Mouse (Mus musculus) small intestine, adult 2 months (tissue): Measurements from ENCODE around the gene Adk. TPM values are rescaled to one million over a fixed set of nuclear protein-coding genes. Genes with fewer than 3 reads are reported as not detected.

Source experiments
- H3K27ac ChIP-seq: fragments of 200-500 bp; 2 replicates; pipeline ENCODE4 v1.5.1; 2012; ENCODE audit warnings: low read depth, low read length, control low read depth, inconsistent platforms; ENCODE audit not compliant: insufficient read depth
- H3K27me3 ChIP-seq: fragments of 200-500 bp; 2 replicates; pipeline ENCODE4 v1.6.1; 2012; ENCODE audit warnings: mild to moderate bottlenecking, moderate library complexity, low read length, inconsistent platforms; ENCODE audit not compliant: control insufficient read depth, insufficient read depth
- H3K36me3 ChIP-seq: fragments of 200-500 bp; 2 replicates; pipeline ENCODE4 v1.6.1; 2012; ENCODE audit warnings: mild to moderate bottlenecking, low read length, control low read depth, inconsistent platforms; ENCODE audit not compliant: control insufficient read depth, insufficient read depth
- H3K4me1 ChIP-seq: fragments of 200-500 bp; 2 replicates; pipeline ENCODE4 v1.6.1; 2012; ENCODE audit warnings: low read length, inconsistent platforms, mixed read lengths; ENCODE audit not compliant: control insufficient read depth, insufficient read depth, insufficient read length
- H3K4me3 ChIP-seq: fragments of 200-500 bp; 2 replicates; pipeline ENCODE4 v1.5.1; 2012; ENCODE audit warnings: low read depth, mild to moderate bottlenecking, control low read depth, inconsistent platforms, low read length, moderate library complexity
- CTCF ChIP-seq: fragments of 200-500 bp; IDR thresholded peaks from 2 replicates; pipeline ENCODE4 v1.5.1; 2012; ENCODE audit warnings: low read depth, mild to moderate bottlenecking, control low read depth, inconsistent platforms, low read length, moderate library complexity, mixed read lengths; ENCODE audit not compliant: insufficient replicate concordance, insufficient read length; ENCODE audit errors: extremely low read depth
- POLR2A ChIP-seq: fragments of 200-500 bp; IDR thresholded peaks from 2 replicates; pipeline ENCODE4 v1.6.1; 2012; ENCODE audit warnings: low read depth, mild to moderate bottlenecking, control low read depth, inconsistent platforms, low read length, moderate library complexity
- WGBS: fragments of 180-500 bp; shearing (Covaris S2); methylation state at CpG from one replicate; pipeline ENCODE4 v1.1.7; 2018; 5-methylcytosine and 5-hydroxymethylcytosine counted together
- polyA plus RNA-seq: library from polyadenylated mRNA; depleted of rRNA; stranded (reverse); fragments of >200 nt; gene quantifications from 2 replicates; pipeline ENCODE4 v1.2.3, GENCODE M21; 2012

The Adk gene
- polyA plus RNA-seq, 1 experiment = 37.6 TPM

GRCm38 (mm10) chr14:21076501-21077194, 24.3 kb downstream of the Adk start:
- H3K27ac ChIP-seq = peak overlapping the region; percentile 3; the same call in 1 of the 2 replicates
- no peaks in the 10 kb centered on the region for H3K27me3 ChIP-seq
- TF ChIP-seq POLR2A (no peak), CTCF (no peak)
- H3K36me3 ChIP-seq = no peaks in the 10 kb centered on the region
- H3K4me1 ChIP-seq = peaks cover 3% of the 10 kb centered on the region; the same call in 1 of the 2 replicates
- WGBS = 31% methylated on average over 7 of the region's 7 CpGs
- H3K4me3 ChIP-seq = peak overlapping the region; percentile 63

- Histone ChIP-seq H3K4me3 (no peak overlapping the region), H3K4me1 (peaks cover 3% of the 10 kb centered on the region; the same call in 1 of the 2 replicates), H3K36me3 (no peaks in the 10 kb centered on the region), H3K27ac (no peak overlapping the region), H3K27me3 (no peaks in the 10 kb centered on the region)
- no peak for TF ChIP-seq CTCF
- TF ChIP-seq POLR2A = no peak
- WGBS = 84% methylated on average over 4 of the region's 4 CpGs
Measured at GRCm38 (mm10) chr14:21077939-21078338, 25.6 kb downstream of the Adk start.

DNA sequence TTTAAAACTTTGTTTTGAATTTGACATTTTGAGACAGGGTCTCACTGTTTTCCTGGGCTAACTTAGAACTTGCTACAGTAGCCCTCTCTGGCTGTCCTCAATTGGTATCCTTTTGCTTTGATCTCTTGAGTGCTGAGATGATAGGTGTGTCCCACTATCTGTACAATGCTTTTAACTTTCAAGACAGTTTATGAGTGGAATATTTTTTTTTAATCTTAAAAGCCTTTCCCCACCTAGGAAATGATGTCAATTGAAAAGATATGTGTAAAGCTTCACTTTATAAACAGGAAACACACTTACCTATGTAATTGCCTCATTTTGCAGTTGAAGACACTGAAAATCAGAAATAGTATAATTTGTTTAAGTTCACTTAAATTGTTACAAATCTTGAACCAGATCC, 26.1 kb downstream of the Adk start:
- Histone ChIP-seq H3K27me3 (no peaks in the 10 kb centered on the region), H3K36me3 (no peaks in the 10 kb centered on the region), H3K4me3 (no peak overlapping the region), H3K4me1 (peaks cover 3% of the 10 kb centered on the region; the same call in 1 of the 2 replicates), H3K27ac (no peak overlapping the region)
- TF ChIP-seq CTCF = no peak
- no peak for TF ChIP-seq POLR2A

- Histone ChIP-seq H3K36me3 (no peaks in the 10 kb centered on the region), H3K27me3 (no peaks in the 10 kb centered on the region), H3K4me3 (no peak overlapping the region), H3K4me1 (peaks cover 10% of the 10 kb centered on the region), H3K27ac (no peak overlapping the region)
- 83% methylated on average over 1 of the region's 1 CpGs for WGBS
- TF ChIP-seq CTCF (no peak), POLR2A (no peak)
Measured at GRCm38 (mm10) chr14:21082823-21083222, 30.4 kb downstream of the Adk start.

DNA sequence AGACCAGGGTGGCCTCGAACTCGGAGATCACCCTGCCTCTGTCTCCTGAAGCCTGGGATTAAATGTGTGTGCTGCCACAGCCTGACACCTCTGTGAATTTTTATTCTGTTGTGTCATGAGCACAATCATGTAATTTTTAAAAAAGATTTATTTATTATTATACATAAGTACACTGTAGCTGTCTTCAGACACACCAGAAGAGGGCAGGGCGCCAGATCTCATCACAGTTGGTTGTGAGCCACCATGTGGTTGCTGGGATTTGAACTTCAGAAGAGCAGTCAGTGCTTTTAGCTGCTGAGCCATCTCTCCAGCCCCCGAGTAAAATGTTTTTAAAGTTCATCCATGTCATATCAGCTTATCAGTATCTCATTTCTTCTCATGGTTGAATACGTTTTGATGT, 33.3 kb downstream of the Adk start:
- Histone ChIP-seq H3K4me3 (no peak overlapping the region), H3K4me1 (peaks cover 19% of the 10 kb centered on the region), H3K36me3 (no peaks in the 10 kb centered on the region), H3K27me3 (no peaks in the 10 kb centered on the region), H3K27ac (no peak overlapping the region)
- WGBS = 68% methylated on average over 5 of the region's 5 CpGs
- TF ChIP-seq CTCF (no peak), POLR2A (no peak)

DNA sequence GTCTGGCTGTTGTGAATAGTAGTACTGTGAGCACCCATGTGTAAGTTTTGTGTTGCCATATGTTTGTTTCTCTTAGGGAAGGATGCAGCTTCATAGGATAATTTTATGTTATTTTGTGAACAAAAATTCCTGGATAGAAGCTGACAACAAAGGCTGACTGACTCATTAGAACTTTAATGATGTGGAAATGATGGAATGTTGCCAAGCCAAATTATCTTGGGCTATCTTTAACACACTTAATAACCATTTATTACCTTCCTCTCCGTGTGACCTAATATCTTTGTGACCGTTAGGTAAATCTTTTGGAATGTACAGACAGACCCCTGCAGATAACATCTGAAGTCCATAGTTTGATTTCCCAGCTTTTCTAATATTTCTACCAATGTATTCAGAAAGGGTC, 33.7 kb downstream of the Adk start:
- Histone ChIP-seq H3K27ac (no peak overlapping the region), H3K4me1 (peaks cover 19% of the 10 kb centered on the region)
- TF ChIP-seq POLR2A (no peak), CTCF (no peak)

DNA sequence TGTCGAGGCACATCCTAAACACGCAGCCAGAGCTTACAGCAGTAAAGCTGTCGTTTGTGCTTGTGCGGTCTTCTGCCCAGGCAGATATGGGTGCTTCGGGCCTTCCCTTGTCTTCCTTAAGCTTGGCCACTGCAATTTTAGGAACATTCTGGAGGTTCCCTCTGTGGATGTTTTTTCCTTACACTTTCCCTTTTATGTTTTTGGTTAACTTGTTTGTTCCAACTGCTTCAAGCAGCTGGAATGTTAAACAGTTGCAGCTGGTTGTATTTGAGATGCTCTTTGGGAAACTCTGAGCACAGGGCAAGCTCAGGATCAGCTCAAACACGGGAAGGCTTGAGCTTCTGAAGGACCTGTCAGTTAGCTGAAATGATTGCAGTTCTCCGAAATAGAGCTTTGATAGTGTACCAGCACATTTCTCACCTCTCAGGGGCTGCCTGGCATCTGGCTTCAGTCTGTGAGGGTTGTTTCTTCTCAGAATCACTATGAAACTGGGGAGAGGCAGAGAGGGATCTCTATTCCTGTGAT, 34.5 kb downstream of the Adk start:
- no peaks in the 10 kb centered on the region for H3K27me3 ChIP-seq
- H3K27ac ChIP-seq = peak overlapping the region; percentile 66
- whole genome bisulfite sequencing = 52% methylated on average over 7 of the region's 7 CpGs
- H3K36me3 ChIP-seq = no peaks in the 10 kb centered on the region
- TF ChIP-seq CTCF = no peak
- TF ChIP-seq POLR2A = no peak
- H3K4me1 ChIP-seq = peaks cover 22% of the 10 kb centered on the region
- H3K4me3 ChIP-seq = no peak overlapping the region

More for the DNA sequence above, 33.7 kb downstream of the Adk start:
- no peaks in the 10 kb centered on the region for H3K27me3 ChIP-seq
- H3K4me3 ChIP-seq = no peak overlapping the region
- WGBS = 15% methylated on average over 2 of the region's 2 CpGs
- H3K36me3 ChIP-seq = no peaks in the 10 kb centered on the region

GRCm38 (mm10) chr14:21087390-21088060, 35.2 kb downstream of the Adk start:
- 47% methylated on average over 4 of the region's 4 CpGs for WGBS
- no peaks in the 10 kb centered on the region for H3K27me3 ChIP-seq
- H3K36me3 ChIP-seq = 0 out of 2 replicates have a peak, but pooled peaks cover 2% of the 10 kb centered on the region
- no peak for TF ChIP-seq CTCF
- no peak for TF ChIP-seq POLR2A
- no peak overlapping the region for H3K4me3 ChIP-seq
- H3K4me1 ChIP-seq = peaks cover 22% of the 10 kb centered on the region
- H3K27ac ChIP-seq = peak overlapping the region; percentile 66
